Mouse (Mus musculus) kidney, adult 2 months (tissue): ENCODE measurements around the gene Egflam.

Experiments used
- CTCF ChIP-seq: fragments of 200-500 bp; conservative IDR thresholded peaks from 2 replicates; pipeline ENCODE4 v1.5.1; 2011; ENCODE audit warnings: low read depth, mild to moderate bottlenecking, control low read depth, low read length, moderate library complexity, mixed read lengths; ENCODE audit not compliant: insufficient read depth, insufficient read length
- POLR2A ChIP-seq: fragments of 200-500 bp; IDR thresholded peaks from one replicate; pipeline ENCODE4 v1.6.1; 2011; ENCODE audit warnings: low read depth, low read length, control low read depth

GRCm38 (mm10) chr15:7206110-7206509, 192.1 kb downstream of the Egflam start:
- TF ChIP-seq POLR2A = no peak
- TF ChIP-seq CTCF = no peak
